ENCODE assay signal across 9 mouse cellular contexts in genomic region chr10:79971183-79971497, GRCm38 (mm10). TPM values are rescaled to one million over a fixed set of nuclear protein-coding genes. Genes with fewer than 3 reads are reported as not detected.
DNase-seq lines count a peak whose midpoint lies in the region; ATAC-seq and TF ChIP-seq lines count a peak whose summit lies in the region.
"Had no signal": no experiment of that assay in that cellular context is flagged by ENCODE, and none has a peak within 500 bp of the region (broad histone marks: within the 10 kb centered on the region; RNA-seq: fewer than 3 reads in every experiment).

No protein-coding gene starts in this region.

- no peak for DNase-seq in heart, postnatal 25 days (ENCODE audit: low spot score)
- peak; percentile 62 for DNase-seq in ZHBTc4 (ENCODE audit: low read depth, low spot score)
- DNase-seq in hindbrain, embryonic 10.5 days (ENCODE audit: low spot score) = peak; percentile 43
- no peak for DNase-seq in liver, postnatal 0 days
- no peak for DNase-seq in thymus, postnatal 4 days
- no peak for DNase-seq in right cerebral cortex, postnatal 25 days
- no peak for DNase-seq in gastrocnemius, postnatal 25 days
- DNase-seq: kidney, postnatal 14 days had no signal

- peak overlapping the region; percentile 75 for H3K4me2 ChIP-seq in heart, embryonic 13.5 days
- peak overlapping the region; percentile 40 for H3K4me2 ChIP-seq in liver, postnatal 0 days (ENCODE audit: low read depth, low read length)

- H3K9ac ChIP-seq in heart, embryonic 13.5 days = peak overlapping the region; percentile 77
- no peak overlapping the region for H3K9ac ChIP-seq in liver, postnatal 0 days (replicated peaks)

- H3K36me3 ChIP-seq in heart, embryonic 13.5 days = peaks cover 41% of the 10 kb centered on the region
- H3K36me3 ChIP-seq in hindbrain, embryonic 10.5 days = peaks cover 50% of the 10 kb centered on the region
- peaks cover 28% of the 10 kb centered on the region for H3K36me3 ChIP-seq in liver, postnatal 0 days (replicated peaks; ENCODE audit: insufficient read depth, low read length)

- WGBS in heart, embryonic 13.5 days = 5% methylated on average over 21 of the region's 21 CpGs
- WGBS in hindbrain, embryonic 10.5 days = 4% methylated on average over 21 of the region's 21 CpGs
- 7% methylated on average over 21 of the region's 21 CpGs for WGBS in liver, postnatal 0 days (ENCODE audit: insufficient replicate concordance)

- H3K9me3 ChIP-seq in heart, embryonic 13.5 days = no peaks in the 10 kb centered on the region
- H3K9me3 ChIP-seq in hindbrain, embryonic 10.5 days = no peaks in the 10 kb centered on the region
- no peaks in the 10 kb centered on the region for H3K9me3 ChIP-seq in liver, postnatal 0 days (ENCODE audit: low read length)

- H3K27me3 ChIP-seq in heart, embryonic 13.5 days (replicated peaks) = peaks cover 54% of the 10 kb centered on the region
- peaks cover 66% of the 10 kb centered on the region for H3K27me3 ChIP-seq in hindbrain, embryonic 10.5 days (ENCODE audit: insufficient read depth, poor library complexity, severe bottlenecking)
- peaks cover 23% of the 10 kb centered on the region for H3K27me3 ChIP-seq in liver, postnatal 0 days (ENCODE audit: insufficient read depth, low read length)

- no peak for TF ChIP-seq EP300 in liver, postnatal 0 days (IDR thresholded peaks at IDR 0.05; ENCODE audit: low read depth)

- H3K27ac ChIP-seq in heart, embryonic 13.5 days (replicated peaks) = no peak overlapping the region
- H3K27ac ChIP-seq in hindbrain, embryonic 10.5 days = peak overlapping the region; percentile 35; the same call in 1 of the 2 replicates
- no peak overlapping the region for H3K27ac ChIP-seq in liver, postnatal 0 days (ENCODE audit: low read depth)

- intact Hi-C loops in heart, postnatal 25 days (cut with DNase I) = no loop called here

- no peak for ATAC-seq in heart, embryonic 13.5 days (ENCODE audit: extremely low read depth, insufficient number of reproducible peaks, low FRiP score, low TSS enrichment)
- no peak for ATAC-seq in liver, postnatal 0 days

- peaks cover 15% of the 10 kb centered on the region for H3K4me1 ChIP-seq in heart, embryonic 13.5 days
- H3K4me1 ChIP-seq in hindbrain, embryonic 10.5 days (replicated peaks) = peaks cover 10% of the 10 kb centered on the region
- H3K4me1 ChIP-seq in liver, postnatal 0 days (ENCODE audit: insufficient read depth) = peaks cover 3% of the 10 kb centered on the region; the same call in 1 of the 2 replicates

- H3K4me3 ChIP-seq in heart, embryonic 13.5 days = peak overlapping the region; percentile 51
- H3K4me3 ChIP-seq in hindbrain, embryonic 10.5 days = peak overlapping the region; percentile 46
- peak overlapping the region; percentile 8; the same call in 1 of the 2 replicates for H3K4me3 ChIP-seq in liver, postnatal 0 days (ENCODE audit: low read depth, low read length)

- no peak for TF ChIP-seq CTCF in liver, postnatal 0 days (IDR thresholded peaks at IDR 0.05; ENCODE audit: low read depth)

RNA-seq across cellular contexts. Expression of gene Grin3b, which starts 0.6 kb away (rescaled TPM):
- polyA plus RNA-seq in heart, embryonic 13.5 days (2015; fragmentation: Nextera tagmentation; extraction: Ambion mirVana) = 0.09 and 0.11 TPM in 2 replicates
- under 1 TPM; 0.14 to 0.21 TPM for total RNA-seq in heart, postnatal 25 days (2021)
- polyA plus RNA-seq in hindbrain, embryonic 10.5 days (2016; fragmentation: Nextera tagmentation; extraction: Ambion mirVana) = 0.35 TPM in 2 replicates
- 0.05 TPM in 1 of 2 replicates, not detected in the other for polyA plus RNA-seq in liver, postnatal 0 days (2015; fragmentation: Nextera tagmentation; extraction: Ambion mirVana)
- not detected for total RNA-seq in gastrocnemius, postnatal 25 days (2021)

RNA-seq across cellular contexts. Expression of gene Wdr18, which starts 11.2 kb away (rescaled TPM):
- 72.4 and 80.9 TPM in 2 replicates for polyA plus RNA-seq in heart, embryonic 13.5 days (2015; fragmentation: Nextera tagmentation; extraction: Ambion mirVana)
- 10 to 100 TPM; 20.5 to 30.1 TPM for total RNA-seq in heart, postnatal 25 days (2021)
- polyA plus RNA-seq in hindbrain, embryonic 10.5 days (2016; fragmentation: Nextera tagmentation; extraction: Ambion mirVana) = 128 and 140 TPM in 2 replicates
- 40.7 and 41.2 TPM in 2 replicates for polyA plus RNA-seq in liver, postnatal 0 days (2015; fragmentation: Nextera tagmentation; extraction: Ambion mirVana)
- total RNA-seq in gastrocnemius, postnatal 25 days (2021) = 10 to 100 TPM; 16.4 to 18.0 TPM

RNA-seq across cellular contexts. Expression of gene Tmem259, which starts 13.0 kb away (rescaled TPM):
- 10.6 and 12.8 TPM in 2 replicates for polyA plus RNA-seq in heart, embryonic 13.5 days (2015; fragmentation: Nextera tagmentation; extraction: Ambion mirVana)
- 100 to 1,000 TPM; 110 to 115 TPM for total RNA-seq in heart, postnatal 25 days (2021)
- 11.8 and 13.1 TPM in 2 replicates for polyA plus RNA-seq in hindbrain, embryonic 10.5 days (2016; fragmentation: Nextera tagmentation; extraction: Ambion mirVana)
- polyA plus RNA-seq in liver, postnatal 0 days (2015; fragmentation: Nextera tagmentation; extraction: Ambion mirVana) = 13.2 and 14.5 TPM in 2 replicates
- 10 to 100 TPM; 70.1 to 80.6 TPM for total RNA-seq in gastrocnemius, postnatal 25 days (2021)

RNA-seq across cellular contexts. Expression of gene Cnn2, which starts 17.2 kb away (rescaled TPM):
- 264 and 271 TPM in 2 replicates for polyA plus RNA-seq in heart, embryonic 13.5 days (2015; fragmentation: Nextera tagmentation; extraction: Ambion mirVana)
- total RNA-seq in heart, postnatal 25 days (2021) = 10 to 100 TPM; 35.9 to 36.6 TPM
- polyA plus RNA-seq in hindbrain, embryonic 10.5 days (2016; fragmentation: Nextera tagmentation; extraction: Ambion mirVana) = 201 and 223 TPM in 2 replicates
- polyA plus RNA-seq in liver, postnatal 0 days (2015; fragmentation: Nextera tagmentation; extraction: Ambion mirVana) = 40.7 and 42.8 TPM in 2 replicates
- total RNA-seq in gastrocnemius, postnatal 25 days (2021) = 1 to 10 TPM; 8.5 to 9.4 TPM

RNA-seq across cellular contexts. Expression of gene Abca7, which starts 25.2 kb away (rescaled TPM):
- polyA plus RNA-seq in heart, embryonic 13.5 days (2015; fragmentation: Nextera tagmentation; extraction: Ambion mirVana) = 2.2 and 2.6 TPM in 2 replicates
- total RNA-seq in heart, postnatal 25 days (2021) = 1 to 10 TPM; 6.5 to 6.7 TPM
- polyA plus RNA-seq in hindbrain, embryonic 10.5 days (2016; fragmentation: Nextera tagmentation; extraction: Ambion mirVana) = 4.4 and 6.0 TPM in 2 replicates
- 2.5 and 3.1 TPM in 2 replicates for polyA plus RNA-seq in liver, postnatal 0 days (2015; fragmentation: Nextera tagmentation; extraction: Ambion mirVana)
- total RNA-seq in gastrocnemius, postnatal 25 days (2021) = 1 to 10 TPM; 4.9 to 5.7 TPM

Comparison
In these comparisons a context has a peak if more than half of its experiments do, and no peak if none do; other contexts are left out.
1. DNase-seq: peak in ZHBTc4 (single experiment) and hindbrain, embryonic 10.5 days (single experiment); none in heart, postnatal 25 days (single experiment), liver, postnatal 0 days (single experiment), thymus, postnatal 4 days (single experiment), right cerebral cortex, postnatal 25 days (single experiment) and gastrocnemius, postnatal 25 days (single experiment).
2. Peak in every context shown above with its lines, with median percentiles within 50 percentile points of each other: H3K4me3 ChIP-seq.